ENCODE assay signal across 19 mouse cellular contexts in genomic region chr1:58046721-58047290, GRCm38 (mm10). TPM values are rescaled to one million over a fixed set of nuclear protein-coding genes. Genes with fewer than 3 reads are reported as not detected.
DNase-seq lines count a peak whose midpoint lies in the region; ATAC-seq lines count a peak whose summit lies in the region.
"Had no signal": no experiment of that assay in that cellular context is flagged by ENCODE, and none has a peak within 500 bp of the region (broad histone marks: within the 10 kb centered on the region; RNA-seq: fewer than 3 reads in every experiment).

No protein-coding gene starts in this region.

- WGBS in forebrain, embryonic 11.5 days: 44% methylated on average over 3 of the region's 3 CpGs
- WGBS in forebrain, embryonic 10.5 days: 68% methylated on average over 3 of the region's 3 CpGs
- 38% methylated on average over 3 of the region's 3 CpGs for WGBS in hindbrain, embryonic 14.5 days

- H3K4me2 ChIP-seq in forebrain, embryonic 11.5 days (ENCODE audit: low read depth, low read length, severe bottlenecking): no peak overlapping the region
- no peak overlapping the region for H3K4me2 ChIP-seq in hindbrain, embryonic 14.5 days (replicated peaks)
- H3K4me2 ChIP-seq: embryonic facial prominence, embryonic 12.5 days; heart, embryonic 15.5 days; liver, embryonic 12.5 days; lung, embryonic 14.5 days had no signal

- H3K27ac ChIP-seq in forebrain, embryonic 11.5 days (ENCODE audit: low read depth, low read length): no peak overlapping the region
- H3K27ac ChIP-seq in forebrain, embryonic 10.5 days: no peak overlapping the region
- H3K27ac ChIP-seq in hindbrain, embryonic 14.5 days: no peak overlapping the region
- H3K27ac ChIP-seq: embryonic facial prominence, embryonic 12.5 days; heart, embryonic 15.5 days; left cerebral cortex, adult 2 months; liver, embryonic 12.5 days had no signal

- DNase-seq in forebrain, embryonic 11.5 days (ENCODE audit: low spot score): peak; percentile 34
- DNase-seq in forebrain, embryonic 10.5 days (ENCODE audit: extremely low spot score, low spot score): no peak
- peak; percentile 32 for DNase-seq in retina, embryonic 14.5 days (ENCODE audit: low spot score)
- no peak for DNase-seq in retina, postnatal 1 day
- DNase-seq in hindbrain, embryonic 14.5 days (ENCODE audit: low spot score): no peak
- DNase-seq in gastrocnemius, adult 18-20 months (ENCODE audit: low spot score): no peak
- DNase-seq in spleen, postnatal 14 days (ENCODE audit: low spot score in 2 of 2): no peak
- DNase-seq: adrenal gland, postnatal 25 days; kidney, adult 2 months; kidney, postnatal 14 days; lung, embryonic 14.5 days; lung, postnatal 4 days; thymus, adult 2 months had no signal

- H3K27me3 ChIP-seq in forebrain, embryonic 11.5 days (ENCODE audit: control insufficient read depth, insufficient read depth, low read length): no peaks in the 10 kb centered on the region
- no peaks in the 10 kb centered on the region for H3K27me3 ChIP-seq in forebrain, embryonic 10.5 days (ENCODE audit: poor library complexity, severe bottlenecking)
- H3K27me3 ChIP-seq in hindbrain, embryonic 14.5 days (ENCODE audit: control insufficient read depth, insufficient read depth, low read length): no peaks in the 10 kb centered on the region
- H3K27me3 ChIP-seq: embryonic facial prominence, embryonic 12.5 days; heart, embryonic 15.5 days; liver, embryonic 12.5 days had no signal

- H3K9ac ChIP-seq in forebrain, embryonic 11.5 days (ENCODE audit: low read length): no peak overlapping the region
- H3K9ac ChIP-seq in hindbrain, embryonic 14.5 days: no peak overlapping the region
- H3K9ac ChIP-seq: embryonic facial prominence, embryonic 12.5 days; heart, embryonic 15.5 days; liver, embryonic 12.5 days; lung, embryonic 14.5 days had no signal

- H3K9me3 ChIP-seq in forebrain, embryonic 11.5 days (ENCODE audit: control insufficient read depth, low read length): no peaks in the 10 kb centered on the region
- no peaks in the 10 kb centered on the region for H3K9me3 ChIP-seq in forebrain, embryonic 10.5 days
- H3K9me3 ChIP-seq in hindbrain, embryonic 14.5 days (ENCODE audit: control insufficient read depth, low read length): no peaks in the 10 kb centered on the region
- H3K9me3 ChIP-seq: embryonic facial prominence, embryonic 12.5 days; heart, embryonic 15.5 days; liver, embryonic 12.5 days had no signal

- H3K4me3 ChIP-seq in forebrain, embryonic 11.5 days (ENCODE audit: low read depth, low read length): no peak overlapping the region
- no peak overlapping the region for H3K4me3 ChIP-seq in forebrain, embryonic 10.5 days
- H3K4me3 ChIP-seq in hindbrain, embryonic 14.5 days (replicated peaks; ENCODE audit: low read length): no peak overlapping the region
- H3K4me3 ChIP-seq: embryonic facial prominence, embryonic 12.5 days; heart, embryonic 15.5 days; left cerebral cortex, adult 2 months; liver, embryonic 12.5 days had no signal

- no peaks in the 10 kb centered on the region for H3K36me3 ChIP-seq in forebrain, embryonic 11.5 days (ENCODE audit: control insufficient read depth, insufficient read depth, low read length)
- H3K36me3 ChIP-seq in forebrain, embryonic 10.5 days (replicated peaks): no peaks in the 10 kb centered on the region
- no peaks in the 10 kb centered on the region for H3K36me3 ChIP-seq in hindbrain, embryonic 14.5 days (replicated peaks; ENCODE audit: control insufficient read depth, insufficient read depth)
- H3K36me3 ChIP-seq: embryonic facial prominence, embryonic 12.5 days; heart, embryonic 15.5 days; liver, embryonic 12.5 days had no signal

- peak; percentile 44; the same call in 1 of the 2 replicates for ATAC-seq in forebrain, embryonic 11.5 days (replicated peaks; ENCODE audit: low FRiP score)
- peak; percentile 47; the same call in 1 of the 2 replicates for ATAC-seq in hindbrain, embryonic 14.5 days (ENCODE audit: low FRiP score)
- ATAC-seq: liver, embryonic 12.5 days had no signal

- no peaks in the 10 kb centered on the region; the same call in 1 of the 2 replicates for H3K4me1 ChIP-seq in forebrain, embryonic 11.5 days (replicated peaks; ENCODE audit: control insufficient read depth, insufficient read depth, low read length)
- peaks cover 8% of the 10 kb centered on the region; the same call in 1 of the 2 replicates for H3K4me1 ChIP-seq in forebrain, embryonic 10.5 days
- H3K4me1 ChIP-seq in hindbrain, embryonic 14.5 days (replicated peaks; ENCODE audit: control insufficient read depth, insufficient read depth, low read length): no peaks in the 10 kb centered on the region
- H3K4me1 ChIP-seq: embryonic facial prominence, embryonic 12.5 days; heart, embryonic 15.5 days; liver, embryonic 12.5 days had no signal

RNA-seq across cellular contexts. Expression of gene Aox1, which starts 17.1 kb away (rescaled TPM):
- 0.12 and 0.16 TPM in 2 replicates for polyA plus RNA-seq in forebrain, embryonic 11.5 days (2014; fragmentation: Nextera tagmentation; extraction: Ambion mirVana)
- 0.02 and 0.07 TPM in 2 replicates for polyA plus RNA-seq in forebrain, embryonic 10.5 days (2016; fragmentation: Nextera tagmentation; extraction: Ambion mirVana)
- polyA plus RNA-seq in hindbrain, embryonic 14.5 days (2014; fragmentation: Nextera tagmentation; extraction: Ambion mirVana): 0.21 and 0.31 TPM in 2 replicates
- 10 to 100 TPM in 1 of 2 experiments, 1 to 10 TPM in 1; 7.9 to 10.8 TPM for total RNA-seq in gastrocnemius, adult 18-20 months (2021)
- total RNA-seq: granulocyte monocyte progenitor cell, adult 5-6 weeks had no signal
- polyA plus RNA-seq: limb, embryonic 11.5 days had no signal

RNA-seq across cellular contexts. Expression of gene Kctd18, which starts 28.1 kb away (rescaled TPM):
- polyA plus RNA-seq in forebrain, embryonic 11.5 days (2014; fragmentation: Nextera tagmentation; extraction: Ambion mirVana): 19.5 TPM in 2 replicates
- 16.0 and 18.1 TPM in 2 replicates for polyA plus RNA-seq in forebrain, embryonic 10.5 days (2016; fragmentation: Nextera tagmentation; extraction: Ambion mirVana)
- polyA plus RNA-seq in hindbrain, embryonic 14.5 days (2014; fragmentation: Nextera tagmentation; extraction: Ambion mirVana): 24.8 and 27.3 TPM in 2 replicates
- total RNA-seq in gastrocnemius, adult 18-20 months (2021): 1 to 10 TPM; 4.7 to 5.6 TPM

RNA-seq across cellular contexts. Expression of gene Sgo2a, which starts 51.0 kb away (rescaled TPM):
- polyA plus RNA-seq in forebrain, embryonic 11.5 days (2014; fragmentation: Nextera tagmentation; extraction: Ambion mirVana): 28.0 and 31.0 TPM in 2 replicates
- polyA plus RNA-seq in forebrain, embryonic 10.5 days (2016; fragmentation: Nextera tagmentation; extraction: Ambion mirVana): 23.9 and 24.3 TPM in 2 replicates
- 3.1 and 3.6 TPM in 2 replicates for polyA plus RNA-seq in hindbrain, embryonic 14.5 days (2014; fragmentation: Nextera tagmentation; extraction: Ambion mirVana)
- under 1 TPM; 0.27 to 0.31 TPM for total RNA-seq in gastrocnemius, adult 18-20 months (2021)

Comparison
In these comparisons a context has a peak if more than half of its experiments do, and no peak if none do; other contexts are left out.
1. DNase-seq: peak in forebrain, embryonic 11.5 days (single experiment) and retina, embryonic 14.5 days (single experiment); none in forebrain, embryonic 10.5 days (single experiment), retina, postnatal 1 day (single experiment), hindbrain, embryonic 14.5 days (single experiment), gastrocnemius, adult 18-20 months (single experiment) and spleen, postnatal 14 days (0 of 2).